Mouse (Mus musculus): ENCODE results near the gene Ldlrad3.

- TF ChIP-seq CTCF (IDR thresholded peaks at IDR 0.05) = no peak
- TF ChIP-seq POLR2A (IDR thresholded peaks at IDR 0.05; ENCODE audit: insufficient read depth, low read depth, low read length) = no peak
- no peak for TF ChIP-seq EP300 (IDR thresholded peaks at IDR 0.05; ENCODE audit: insufficient read depth, low read depth, low read length)
These were observed 180.0 kb downstream of the Ldlrad3 start for GRCm38 (mm10) chr2:102006143-102006542.
